Mouse (Mus musculus) neutrophil, adult 5-6 weeks (primary cell): ENCODE data around the gene Rif1. TPM values are rescaled to one million over a fixed set of nuclear protein-coding genes. Genes with fewer than 3 reads are reported as not detected.
"Not testable (repeated sequence)": the region's sequence is repeated elsewhere in the genome, so short reads cannot be mapped to it uniquely, and the experiment has no call there.

Source experiments
- ATAC-seq: fragments of 151-379, 151-347 bp; 2 replicates; pipeline ENCODE4 v1.8.0; 2017; ENCODE audit warnings: mild to moderate bottlenecking, moderate TSS enrichment; ENCODE audit not compliant: insufficient number of reproducible peaks, poor library complexity, low FRiP score, severe bottlenecking; ENCODE audit errors: extremely low read depth
- total RNA-seq: library from RNA; stranded (forward); fragments of 200-1000 nt; gene quantifications from 2 replicates; pipeline ENCODE4 v1.2.3, GENCODE M21; 2017

Rif1 gene
- total RNA-seq, 1 experiment from 2014 or later: 64.5 TPM

DNA sequence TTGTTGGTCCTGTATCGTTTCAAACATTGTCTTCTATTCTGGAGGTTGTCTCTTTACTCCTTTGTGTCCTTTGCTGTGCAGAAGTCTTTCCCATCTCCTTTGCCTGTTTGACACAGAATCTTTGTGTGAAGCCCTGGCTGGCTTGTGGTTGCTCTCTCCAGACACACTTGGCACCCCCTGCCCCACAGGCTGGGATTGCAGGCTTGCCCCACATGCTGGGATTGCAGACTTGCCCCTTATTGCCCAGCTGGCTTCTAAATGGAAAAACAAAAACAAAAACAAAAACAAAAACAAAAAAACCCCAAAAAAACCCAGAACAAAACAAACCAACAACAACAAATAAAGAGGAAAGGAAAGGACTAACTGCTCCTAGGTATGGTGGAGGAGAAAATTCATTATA lies 4.0 kb upstream of the Rif1 start:
- no peak for ATAC-seq

- ATAC-seq: no peak
Measured at GRCm38 (mm10) chr2:52070816-52071215, 1.8 kb upstream of the Rif1 start.

- no peak for ATAC-seq
Measured at GRCm38 (mm10) chr2:52071241-52071991, 1.2 kb upstream of the Rif1 start.

DNA sequence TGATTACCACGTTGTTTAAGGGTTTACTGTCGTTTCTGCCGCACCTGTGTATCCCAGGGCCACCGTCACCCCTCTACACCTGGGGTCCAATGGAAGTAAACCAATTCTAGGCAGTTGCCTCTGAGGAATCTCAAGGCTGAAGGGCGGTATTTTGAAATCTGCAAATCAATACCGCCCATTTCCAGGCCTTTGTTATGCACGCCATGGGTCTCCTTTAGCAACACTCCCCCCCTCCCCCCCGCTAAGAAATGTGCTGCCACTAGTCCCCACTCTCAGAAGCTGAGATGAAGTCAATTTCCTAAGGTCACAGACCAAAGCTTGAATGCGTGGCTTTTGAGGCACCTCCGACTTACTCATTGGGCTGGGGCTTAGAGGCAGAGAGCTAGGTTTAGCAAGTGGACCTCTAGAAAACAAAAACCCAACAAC lies 554 bp upstream of the Rif1 start:
- ATAC-seq: no peak

DNA sequence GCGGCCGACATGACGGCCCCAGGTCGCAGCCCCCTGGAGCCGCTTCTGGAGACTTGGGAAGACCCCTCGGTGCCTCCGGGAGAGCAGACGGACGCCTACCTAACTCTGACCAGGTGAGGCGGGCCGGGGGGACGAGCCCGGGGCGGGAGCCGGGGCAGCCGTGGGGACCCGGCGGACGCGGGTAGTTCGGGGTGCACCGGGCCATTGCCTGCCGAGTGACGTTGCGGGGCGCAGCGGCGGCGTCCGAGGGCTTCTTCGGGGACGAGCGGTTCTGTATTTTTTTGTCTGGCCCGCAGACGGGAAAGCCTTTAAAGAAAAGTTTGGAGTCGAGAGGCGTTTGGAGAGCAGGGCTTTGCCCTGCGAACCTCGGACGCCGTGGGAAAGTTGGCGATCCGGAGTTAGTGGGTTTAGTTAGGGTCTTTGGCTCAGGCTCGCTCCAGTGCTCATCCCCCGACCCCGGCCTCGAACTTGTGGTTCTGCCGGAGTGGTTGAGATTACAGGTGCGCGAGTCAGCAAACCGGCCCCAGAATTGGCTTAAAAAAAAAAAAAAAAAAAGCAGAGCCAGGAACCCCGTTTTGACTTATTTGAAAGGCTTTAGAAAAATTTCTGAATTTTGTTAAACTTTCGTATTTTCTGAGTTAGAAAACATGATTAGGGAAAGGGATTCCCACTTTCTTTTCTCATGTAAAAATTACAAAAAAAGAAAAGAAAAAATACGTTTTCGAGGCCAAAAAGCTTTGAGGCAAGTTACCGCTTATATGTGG lies 691 bp downstream of the Rif1 start:
- no peak for ATAC-seq

DNA sequence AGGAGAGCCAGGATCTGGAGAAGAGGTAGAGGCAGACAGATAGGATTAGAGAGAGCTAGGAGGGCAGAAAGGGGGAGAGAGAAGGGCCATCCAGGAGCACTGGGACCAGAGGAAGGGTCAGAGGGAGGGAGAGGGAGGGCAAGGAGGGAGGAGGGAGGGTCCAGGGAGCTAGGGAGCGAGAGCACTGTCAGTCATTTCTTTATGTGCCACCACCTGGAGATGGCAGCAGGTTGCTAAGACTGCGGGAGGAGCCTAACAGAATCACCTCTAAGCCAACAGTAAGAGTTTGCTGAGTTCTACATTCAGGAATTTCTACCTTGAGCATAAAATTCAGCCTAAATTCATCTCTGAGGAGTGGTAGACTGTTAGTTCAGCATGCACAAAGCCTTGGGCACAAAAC lies 6.0 kb downstream of the Rif1 start:
- no peak for ATAC-seq

DNA sequence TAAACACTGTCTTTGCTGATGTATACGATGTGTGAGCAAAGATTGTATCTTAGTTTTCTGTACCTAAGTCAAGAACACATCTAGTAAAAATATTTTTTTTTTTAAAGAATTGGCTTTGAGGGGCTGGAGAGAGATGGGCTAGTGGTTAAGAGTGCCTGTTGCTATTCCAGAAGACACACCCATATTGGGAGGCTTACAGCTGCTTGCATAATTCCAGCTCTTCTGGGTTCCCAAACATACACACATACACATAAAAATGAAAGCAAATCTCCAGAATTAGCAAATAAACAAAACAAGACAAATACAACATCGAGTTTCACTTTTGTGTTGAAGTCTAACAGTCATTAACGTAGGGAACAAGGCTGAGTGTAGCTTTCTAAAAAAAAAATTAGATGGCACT lies 11.4 kb downstream of the Rif1 start:
- no peak for ATAC-seq

GRCm38 (mm10) chr2:52084571-52084970 lies 11.9 kb downstream of the Rif1 start:
- no peak for ATAC-seq

DNA sequence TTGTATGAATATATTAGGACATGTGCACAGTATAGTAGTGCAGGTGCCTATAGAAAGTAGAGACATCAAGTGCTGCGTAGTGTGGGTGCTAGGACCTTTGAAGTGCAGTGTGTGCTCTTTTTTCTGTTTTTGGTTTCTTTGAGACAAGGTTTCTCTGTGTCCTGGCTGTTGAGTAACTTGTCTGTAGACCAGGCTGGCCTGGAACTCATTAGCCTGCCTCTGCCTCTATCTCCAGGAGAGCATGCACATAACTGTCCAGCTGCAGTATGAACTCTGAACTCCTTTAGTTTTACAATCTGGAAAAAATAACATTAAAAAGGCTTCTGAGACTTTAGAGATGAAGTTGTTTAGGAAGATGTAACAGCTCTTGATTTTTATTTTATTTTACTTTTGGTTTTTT lies 41.5 kb downstream of the Rif1 start:
- no peak for ATAC-seq

- not testable (repeated sequence) for ATAC-seq
Measured at GRCm38 (mm10) chr2:52131370-52131769, 58.7 kb downstream of the Rif1 start.

GRCm38 (mm10) chr2:52133351-52133750 lies 60.7 kb downstream of the Rif1 start:
- no peak for ATAC-seq

DNA sequence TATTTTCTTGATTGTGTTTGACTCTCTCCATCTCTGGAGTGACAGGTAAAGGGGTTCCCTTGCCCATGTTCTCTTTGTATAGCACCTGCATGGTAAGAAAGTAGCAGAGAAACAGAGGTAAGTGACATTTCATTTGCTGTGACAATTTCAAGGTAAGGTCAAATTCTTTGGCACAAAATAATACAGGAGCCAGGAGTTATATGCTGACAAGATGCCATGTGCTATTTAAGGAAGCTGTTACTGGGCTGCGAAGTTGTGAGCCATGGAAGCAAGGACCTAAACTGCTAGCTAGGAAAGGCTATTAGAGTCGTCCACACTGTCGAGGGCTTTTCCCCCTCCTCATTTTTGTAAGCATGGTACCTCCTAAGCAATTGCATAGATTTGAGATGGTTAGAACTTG lies 80.4 kb downstream of the Rif1 start:
- ATAC-seq: no peak

DNA sequence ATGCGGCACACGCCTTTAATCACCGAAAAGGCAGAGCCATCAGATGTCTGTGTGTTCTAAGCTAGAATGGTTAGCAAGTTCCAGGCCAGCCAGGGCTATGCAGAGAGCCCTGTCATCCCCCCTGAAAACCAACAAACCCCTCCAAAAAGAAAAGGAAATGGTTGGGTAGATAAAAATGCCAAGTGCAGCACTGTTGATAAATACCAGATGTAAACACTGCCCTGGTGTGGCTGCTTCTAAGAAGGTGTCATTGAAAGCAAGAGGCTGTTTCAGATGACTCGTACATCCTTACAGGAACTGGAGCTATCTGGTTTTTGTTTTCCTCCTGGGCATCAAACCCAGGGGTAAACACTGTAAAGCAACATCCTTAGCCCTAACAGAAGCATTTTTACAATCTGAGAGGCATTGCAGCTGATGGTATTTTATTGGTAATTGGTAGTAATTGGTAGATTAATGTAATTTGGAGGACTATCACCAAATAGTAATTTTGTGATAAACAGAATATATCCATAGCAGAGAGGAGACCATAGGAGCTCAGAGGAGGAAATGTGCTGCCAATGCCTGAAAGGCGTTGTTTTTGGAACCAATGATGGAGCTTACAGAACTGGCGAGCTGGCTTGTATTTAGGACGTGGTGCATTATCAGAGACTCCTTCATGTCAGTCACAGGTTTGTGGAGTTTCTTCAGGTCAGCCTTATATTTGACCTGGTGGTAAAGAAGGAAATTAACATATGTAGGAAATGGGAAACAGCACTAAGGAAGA lies 96.8 kb downstream of the Rif1 start:
- ATAC-seq: no peak

Other genes with a start within 250 kb of the Rif1 start
- 34.3 and 40.2 TPM in 2 replicates for gene Rbm43, start 137.7 kb upstream of the Rif1 start, total RNA-seq
- 89.3 and 93.8 TPM in 2 replicates for gene Nmi, start 99.3 kb upstream of the Rif1 start, total RNA-seq
- 1.2 and 1.5 TPM in 2 replicates for gene Tnfaip6, start 34.8 kb upstream of the Rif1 start, total RNA-seq